Mouse (Mus musculus) bone marrow macrophage, adult 2 months (primary cell): ENCODE measurements at regions not wholly inside any gene's neighbourhood (a gene's known extent, or its start where the extent isn't known, plus 50 kb on each side); places are given as distances from the start of the nearest gene placed in this dataset.

ENCODE experiments used
- CTCF ChIP-seq: IDR thresholded peaks from 2 replicates; pipeline ENCODE4 v1.5.1; 2012; ENCODE audit warnings: low read depth, mild to moderate bottlenecking, low read length, moderate library complexity
- POLR2A ChIP-seq: IDR thresholded peaks from 2 replicates; pipeline ENCODE4 v1.6.1; 2012; ENCODE audit warnings: mild to moderate bottlenecking, low read depth, low read length, borderline replicate concordance

DNA sequence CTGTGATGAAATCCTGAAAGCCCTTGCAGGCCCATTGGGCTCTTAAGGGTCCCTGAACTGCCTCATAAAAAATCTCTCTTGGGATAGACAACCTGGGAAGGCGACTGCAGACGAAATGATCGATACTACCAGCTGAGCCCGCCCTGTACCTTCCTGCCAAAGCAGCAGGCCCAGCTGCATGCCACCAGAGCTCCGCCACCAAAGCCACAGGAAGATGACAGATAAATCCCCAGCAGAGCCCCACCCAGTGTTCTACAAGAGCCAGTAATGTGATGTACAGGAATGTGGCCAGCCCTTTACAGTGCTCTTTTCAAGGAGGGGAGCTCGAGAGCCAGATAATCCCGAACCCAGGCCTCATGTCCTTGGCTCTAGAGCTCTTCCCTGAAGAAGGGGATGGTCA, 183.7 kb upstream of the Prok2 start:
- TF ChIP-seq POLR2A, result no peak
- no peak for TF ChIP-seq CTCF
